Mouse (Mus musculus) ES-Bruce4 (cell line): ENCODE results near the gene Ripply2.

Experiments used
- CTCF ChIP-seq: IDR thresholded peaks from one replicate; pipeline ENCODE4 v1.8.1; 2011; ENCODE audit warnings: low read depth, low read length
- POLR2A ChIP-seq: IDR thresholded peaks from one replicate; pipeline ENCODE4 v1.8.1; 2011; ENCODE audit warnings: low read length; ENCODE audit not compliant: insufficient read depth

- no peak for TF ChIP-seq CTCF
- no peak for TF ChIP-seq POLR2A
These were observed 6.4 kb upstream of the Ripply2 start for GRCm38 (mm10) chr9:87008919-87009318.
